Mouse (Mus musculus): ENCODE measurements around the gene Antxr2. TPM values are rescaled to one million over a fixed set of nuclear protein-coding genes. Genes with fewer than 3 reads are reported as not detected.

Antxr2 gene
- 13.1 and 14.1 TPM in 2 replicates for polyA plus RNA-seq (2014; fragmentation: Nextera tagmentation; extraction: Ambion mirVana)

GRCm38 (mm10) chr5:98030902-98031641 is at the start of gene Antxr2:
TSS of gene Antxr2 (minus strand) at chr5:98031043.
- ATAC-seq (ENCODE audit: low FRiP score) = peak; percentile 76

GRCm38 (mm10) chr5:98076612-98077011 is 45.8 kb upstream of the Antxr2 start:
- ATAC-seq (ENCODE audit: low FRiP score) (no peak), DNase-seq (ENCODE audit: low spot score, missing footprints) (no peak)
- no peaks in the 10 kb centered on the region for H3K36me3 ChIP-seq (ENCODE audit: control insufficient read depth, insufficient read depth, low read length)
- H3K4me2 ChIP-seq = no peak overlapping the region
- no peak overlapping the region for H3K4me3 ChIP-seq (ENCODE audit: low read depth, low read length)
- H3K9ac ChIP-seq (ENCODE audit: low read length) = no peak overlapping the region
- WGBS = 76% methylated on average over 3 of the region's 3 CpGs
- H3K4me1 ChIP-seq (ENCODE audit: control insufficient read depth, insufficient read depth, low read length) = no peaks in the 10 kb centered on the region
- H3K9me3 ChIP-seq (ENCODE audit: control insufficient read depth, low read length) = no peaks in the 10 kb centered on the region
- no peaks in the 10 kb centered on the region for H3K27me3 ChIP-seq (ENCODE audit: control insufficient read depth, insufficient read depth, low read length)
- no peak overlapping the region for H3K27ac ChIP-seq (ENCODE audit: low read depth, low read length)

More at GRCm38 (mm10) chr5:98030902-98031641, at the start of gene Antxr2:
- Histone ChIP-seq H3K9me3 (ENCODE audit: control insufficient read depth, low read length) (no peaks in the 10 kb centered on the region), H3K9ac (ENCODE audit: low read length) (peak within 1 kb of the TSS; percentile 91), H3K36me3 (ENCODE audit: control insufficient read depth, insufficient read depth, low read length) (no peaks in the 10 kb centered on the region), H3K27me3 (ENCODE audit: control insufficient read depth, insufficient read depth, low read length) (no peaks in the 10 kb centered on the region), H3K4me3 (ENCODE audit: low read depth, low read length) (peak within 1 kb of the TSS; percentile 79), H3K27ac (ENCODE audit: low read depth, low read length) (peak within 1 kb of the TSS; percentile 83), H3K4me2 (peak within 1 kb of the TSS; percentile 73), H3K4me1 (ENCODE audit: control insufficient read depth, insufficient read depth, low read length) (peaks cover 5% of the 10 kb centered on the region)
- WGBS = 2% methylated on average over 54 of the region's 58 CpGs
- DNase-seq (ENCODE audit: low spot score, missing footprints) = peak; percentile 96

- Histone ChIP-seq H3K27ac (ENCODE audit: low read depth, low read length) (no peak overlapping the region), H3K9ac (ENCODE audit: low read length) (no peak overlapping the region), H3K4me1 (ENCODE audit: control insufficient read depth, insufficient read depth, low read length) (no peaks in the 10 kb centered on the region), H3K4me3 (ENCODE audit: low read depth, low read length) (no peak overlapping the region), H3K9me3 (ENCODE audit: control insufficient read depth, low read length) (no peaks in the 10 kb centered on the region), H3K36me3 (ENCODE audit: control insufficient read depth, insufficient read depth, low read length) (no peaks in the 10 kb centered on the region), H3K4me2 (no peak overlapping the region), H3K27me3 (ENCODE audit: control insufficient read depth, insufficient read depth, low read length) (no peaks in the 10 kb centered on the region)
- 75% methylated on average over 4 of the region's 4 CpGs for WGBS
- no peak for ATAC-seq (ENCODE audit: low FRiP score)
- no peak for DNase-seq (ENCODE audit: low spot score, missing footprints)
Measured at GRCm38 (mm10) chr5:98069191-98069590, 38.3 kb upstream of the Antxr2 start.

GRCm38 (mm10) chr5:98055275-98055674 is 24.4 kb upstream of the Antxr2 start:
- Histone ChIP-seq H3K9ac (ENCODE audit: low read length) (no peak overlapping the region), H3K4me3 (ENCODE audit: low read depth, low read length) (no peak overlapping the region), H3K27ac (ENCODE audit: low read depth, low read length) (no peak overlapping the region), H3K4me1 (ENCODE audit: control insufficient read depth, insufficient read depth, low read length) (no peaks in the 10 kb centered on the region), H3K9me3 (ENCODE audit: control insufficient read depth, low read length) (no peaks in the 10 kb centered on the region), H3K36me3 (ENCODE audit: control insufficient read depth, insufficient read depth, low read length) (no peaks in the 10 kb centered on the region), H3K4me2 (no peak overlapping the region), H3K27me3 (ENCODE audit: control insufficient read depth, insufficient read depth, low read length) (no peaks in the 10 kb centered on the region)
- 92% methylated on average over 6 of the region's 6 CpGs for WGBS
- DNase-seq (ENCODE audit: low spot score, missing footprints) (no peak), ATAC-seq (ENCODE audit: low FRiP score) (no peak)

GRCm38 (mm10) chr5:98054834-98055233 is 24.0 kb upstream of the Antxr2 start:
- Histone ChIP-seq H3K9me3 (ENCODE audit: control insufficient read depth, low read length) (no peaks in the 10 kb centered on the region), H3K27me3 (ENCODE audit: control insufficient read depth, insufficient read depth, low read length) (no peaks in the 10 kb centered on the region), H3K4me2 (no peak overlapping the region), H3K36me3 (ENCODE audit: control insufficient read depth, insufficient read depth, low read length) (no peaks in the 10 kb centered on the region), H3K4me1 (ENCODE audit: control insufficient read depth, insufficient read depth, low read length) (no peaks in the 10 kb centered on the region), H3K27ac (ENCODE audit: low read depth, low read length) (no peak overlapping the region), H3K9ac (ENCODE audit: low read length) (no peak overlapping the region), H3K4me3 (ENCODE audit: low read depth, low read length) (no peak overlapping the region)
- 93% methylated on average over 1 of the region's 1 CpGs for WGBS
- ATAC-seq (ENCODE audit: low FRiP score) (no peak), DNase-seq (ENCODE audit: low spot score, missing footprints) (no peak)

GRCm38 (mm10) chr5:98034928-98035327 is 4.1 kb upstream of the Antxr2 start:
- Histone ChIP-seq H3K27ac (ENCODE audit: low read depth, low read length) (no peak overlapping the region), H3K9me3 (ENCODE audit: control insufficient read depth, low read length) (no peaks in the 10 kb centered on the region), H3K9ac (ENCODE audit: low read length) (no peak overlapping the region), H3K36me3 (ENCODE audit: control insufficient read depth, insufficient read depth, low read length) (no peaks in the 10 kb centered on the region), H3K4me1 (ENCODE audit: control insufficient read depth, insufficient read depth, low read length) (no peaks in the 10 kb centered on the region), H3K4me2 (no peak overlapping the region), H3K27me3 (ENCODE audit: control insufficient read depth, insufficient read depth, low read length) (no peaks in the 10 kb centered on the region), H3K4me3 (ENCODE audit: low read depth, low read length) (no peak overlapping the region)
- no peak for DNase-seq (ENCODE audit: low spot score, missing footprints)
- ATAC-seq (ENCODE audit: low FRiP score) = no peak
- WGBS = 93% methylated on average over 2 of the region's 2 CpGs

- H3K27me3 ChIP-seq (ENCODE audit: control insufficient read depth, insufficient read depth, low read length) = no peaks in the 10 kb centered on the region
- ATAC-seq (ENCODE audit: low FRiP score) = no peak
- peaks cover 5% of the 10 kb centered on the region for H3K4me1 ChIP-seq (ENCODE audit: control insufficient read depth, insufficient read depth, low read length)
- H3K36me3 ChIP-seq (ENCODE audit: control insufficient read depth, insufficient read depth, low read length) = no peaks in the 10 kb centered on the region
- no peaks in the 10 kb centered on the region for H3K9me3 ChIP-seq (ENCODE audit: control insufficient read depth, low read length)
- no peak overlapping the region for H3K27ac ChIP-seq (ENCODE audit: low read depth, low read length)
- 77% methylated on average over 2 of the region's 2 CpGs for WGBS
- no peak overlapping the region for H3K4me2 ChIP-seq
- H3K4me3 ChIP-seq (ENCODE audit: low read depth, low read length) = no peak overlapping the region
- no peak overlapping the region for H3K9ac ChIP-seq (ENCODE audit: low read length)
- DNase-seq (ENCODE audit: low spot score, missing footprints) = peak; percentile 60
Measured at GRCm38 (mm10) chr5:98034207-98034606, 3.4 kb upstream of the Antxr2 start.

- DNase-seq (ENCODE audit: low spot score, missing footprints) (peak; percentile 67), ATAC-seq (ENCODE audit: low FRiP score) (no peak)
- H3K9me3 ChIP-seq (ENCODE audit: control insufficient read depth, low read length) = no peaks in the 10 kb centered on the region
- H3K4me2 ChIP-seq = no peak overlapping the region
- no peak overlapping the region for H3K9ac ChIP-seq (ENCODE audit: low read length)
- WGBS = 70% methylated on average over 7 of the region's 7 CpGs
- no peak overlapping the region for H3K4me3 ChIP-seq (ENCODE audit: low read depth, low read length)
- no peaks in the 10 kb centered on the region for H3K27me3 ChIP-seq (ENCODE audit: control insufficient read depth, insufficient read depth, low read length)
- H3K27ac ChIP-seq (ENCODE audit: low read depth, low read length) = no peak overlapping the region
- peaks cover 5% of the 10 kb centered on the region for H3K4me1 ChIP-seq (ENCODE audit: control insufficient read depth, insufficient read depth, low read length)
- H3K36me3 ChIP-seq (ENCODE audit: control insufficient read depth, insufficient read depth, low read length) = no peaks in the 10 kb centered on the region
Measured at GRCm38 (mm10) chr5:98032803-98033420, 2.1 kb upstream of the Antxr2 start.

- no peaks in the 10 kb centered on the region for H3K9me3 ChIP-seq (ENCODE audit: control insufficient read depth, low read length)
- H3K4me3 ChIP-seq (ENCODE audit: low read depth, low read length) = peak overlapping the region; percentile 79
- under 1% methylated on average over 36 of the region's 36 CpGs for WGBS
- ATAC-seq (ENCODE audit: low FRiP score) (peak; percentile 92), DNase-seq (ENCODE audit: low spot score, missing footprints) (peak; percentile 98)
- H3K27ac ChIP-seq (ENCODE audit: low read depth, low read length) = peak overlapping the region; percentile 83
- no peaks in the 10 kb centered on the region for H3K27me3 ChIP-seq (ENCODE audit: control insufficient read depth, insufficient read depth, low read length)
- peaks cover 5% of the 10 kb centered on the region for H3K4me1 ChIP-seq (ENCODE audit: control insufficient read depth, insufficient read depth, low read length)
- peak overlapping the region; percentile 73 for H3K4me2 ChIP-seq
- H3K36me3 ChIP-seq (ENCODE audit: control insufficient read depth, insufficient read depth, low read length) = no peaks in the 10 kb centered on the region
- H3K9ac ChIP-seq (ENCODE audit: low read length) = peak overlapping the region; percentile 91
Measured at GRCm38 (mm10) chr5:98030091-98030901, 547 bp downstream of the Antxr2 start.

All from midbrain, embryonic 11.5 days (tissue).